Mouse (Mus musculus): Measurements from ENCODE around the gene Map6. TPM values are rescaled to one million over a fixed set of nuclear protein-coding genes. Genes with fewer than 3 reads are reported as not detected.

Gene Map6
- polyA plus RNA-seq, 1 experiment: 0.12 TPM

DNA sequence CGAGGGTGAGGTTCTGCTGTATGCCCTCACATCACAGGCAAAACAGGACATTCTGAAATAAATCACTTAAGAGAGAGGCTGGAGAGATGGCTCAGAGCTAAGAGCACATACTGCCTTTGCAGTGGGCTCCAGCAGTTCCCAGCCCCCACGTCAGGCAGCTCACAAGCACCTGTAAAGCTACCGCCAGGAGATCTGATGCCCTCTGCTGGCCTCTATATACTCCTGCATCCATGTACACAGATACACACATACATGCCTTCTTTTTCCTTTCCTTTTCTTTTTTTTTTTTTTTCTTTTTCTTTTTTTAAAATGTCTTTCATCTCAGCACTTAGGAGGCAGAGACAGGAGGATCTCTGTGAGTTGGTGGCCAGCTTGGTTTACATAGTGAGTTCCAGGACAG is 5.3 kb upstream of the Map6 start:
- peaks cover 4% of the 10 kb centered on the region for H3K9me3 ChIP-seq
- no peaks in the 10 kb centered on the region for H3K36me3 ChIP-seq (replicated peaks; ENCODE audit: low read length)
- H3K4me1 ChIP-seq: no peaks in the 10 kb centered on the region
- H3K4me3 ChIP-seq (replicated peaks): no peak overlapping the region
- H3K27me3 ChIP-seq (replicated peaks): peaks cover 68% of the 10 kb centered on the region
- TF ChIP-seq FLI1 (IDR thresholded peaks at IDR 0.05; ENCODE audit: low read length) (no peak), GATA1 (IDR thresholded peaks at IDR 0.05; ENCODE audit: borderline replicate concordance, low read length) (no peak)

DNA sequence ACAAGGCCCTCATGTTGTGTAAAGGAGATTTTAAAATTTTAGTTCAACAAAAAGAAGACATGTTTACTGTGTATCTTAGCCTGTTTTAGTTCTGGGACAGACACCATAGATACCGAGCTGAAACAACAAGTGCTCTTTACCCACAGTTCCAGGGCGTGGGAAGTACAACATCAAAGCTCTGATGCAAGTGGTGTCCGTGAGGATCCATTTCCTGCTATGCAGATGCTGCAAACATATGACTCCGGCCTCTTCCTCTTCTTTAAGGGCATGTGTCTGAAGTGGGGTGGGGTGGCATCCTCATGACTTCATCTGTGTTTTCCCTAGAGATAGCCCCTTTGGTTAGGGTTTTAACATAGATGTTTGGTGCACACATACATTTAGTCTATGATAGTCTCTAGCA is 3.7 kb upstream of the Map6 start:
- Histone ChIP-seq H3K4me1 (peaks cover 14% of the 10 kb centered on the region), H3K4me3 (replicated peaks) (no peak overlapping the region), H3K9me3 (peaks cover 4% of the 10 kb centered on the region), H3K27me3 (replicated peaks) (peaks cover 78% of the 10 kb centered on the region), H3K36me3 (replicated peaks; ENCODE audit: low read length) (no peaks in the 10 kb centered on the region)
- TF ChIP-seq FLI1 (IDR thresholded peaks at IDR 0.05; ENCODE audit: low read length): no peak
- no peak for TF ChIP-seq GATA1 (IDR thresholded peaks at IDR 0.05; ENCODE audit: borderline replicate concordance, low read length)

DNA sequence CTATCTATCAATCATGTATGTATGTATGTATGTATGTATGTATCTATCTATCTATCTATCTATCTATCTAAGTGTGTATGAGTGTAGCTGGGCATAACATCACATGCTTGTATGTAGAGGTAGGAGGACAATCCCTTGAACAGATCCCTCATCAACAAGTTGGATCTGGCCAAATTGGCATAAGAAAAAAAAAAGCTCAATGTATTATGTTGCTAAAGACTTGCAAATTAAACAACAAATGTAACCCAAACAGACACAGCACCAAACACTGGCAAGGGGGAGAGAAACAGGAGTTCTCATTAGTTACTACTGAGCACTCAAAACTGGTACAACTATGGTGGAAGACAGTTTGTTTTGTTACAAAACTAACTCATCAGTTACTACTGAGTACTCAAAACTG is 2.6 kb upstream of the Map6 start:
- Histone ChIP-seq H3K4me3 (replicated peaks) (no peak overlapping the region), H3K36me3 (replicated peaks; ENCODE audit: low read length) (no peaks in the 10 kb centered on the region), H3K4me1 (peaks cover 24% of the 10 kb centered on the region), H3K9me3 (peaks cover 4% of the 10 kb centered on the region), H3K27me3 (replicated peaks) (peaks cover 83% of the 10 kb centered on the region)
- TF ChIP-seq GATA1 (IDR thresholded peaks at IDR 0.05; ENCODE audit: borderline replicate concordance, low read length): no peak
- no peak for TF ChIP-seq FLI1 (IDR thresholded peaks at IDR 0.05; ENCODE audit: low read length)

DNA sequence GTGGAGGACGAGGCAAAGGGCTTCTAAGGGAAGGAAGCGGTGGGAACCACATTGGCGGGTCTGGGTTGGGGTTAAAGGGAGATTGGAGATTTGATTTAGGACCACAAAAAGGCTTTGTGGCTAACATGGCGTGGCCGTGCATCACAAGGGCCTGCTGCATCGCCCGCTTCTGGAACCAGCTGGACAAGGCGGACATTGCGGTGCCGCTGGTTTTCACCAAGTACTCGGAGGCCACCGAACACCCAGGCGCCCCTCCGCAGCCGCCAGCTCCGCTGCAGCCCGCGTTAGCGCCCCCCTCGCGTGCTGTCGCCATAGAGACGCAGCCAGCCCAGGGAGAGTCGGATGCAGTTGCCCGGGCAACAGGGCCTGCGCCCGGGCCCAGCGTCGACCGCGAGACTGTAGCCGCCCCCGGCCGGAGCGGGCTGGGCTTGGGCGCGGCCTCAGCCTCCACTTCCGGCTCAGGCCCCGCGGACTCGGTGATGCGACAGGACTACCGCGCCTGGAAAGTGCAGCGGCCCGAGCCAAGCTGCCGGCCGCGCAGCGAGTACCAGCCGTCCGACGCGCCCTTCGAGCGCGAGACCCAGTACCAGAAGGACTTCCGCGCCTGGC is 754 bp downstream of the Map6 start:
- Histone ChIP-seq H3K36me3 (replicated peaks; ENCODE audit: low read length) (no peaks in the 10 kb centered on the region), H3K9me3 (no peaks in the 10 kb centered on the region), H3K4me3 (replicated peaks) (peak overlapping the region; percentile 69), H3K4me1 (peaks cover 24% of the 10 kb centered on the region), H3K27me3 (replicated peaks) (peaks cover 89% of the 10 kb centered on the region)
- TF ChIP-seq FLI1 (IDR thresholded peaks at IDR 0.05; ENCODE audit: low read length) (no peak), GATA1 (IDR thresholded peaks at IDR 0.05; ENCODE audit: borderline replicate concordance, low read length) (no peak)

DNA sequence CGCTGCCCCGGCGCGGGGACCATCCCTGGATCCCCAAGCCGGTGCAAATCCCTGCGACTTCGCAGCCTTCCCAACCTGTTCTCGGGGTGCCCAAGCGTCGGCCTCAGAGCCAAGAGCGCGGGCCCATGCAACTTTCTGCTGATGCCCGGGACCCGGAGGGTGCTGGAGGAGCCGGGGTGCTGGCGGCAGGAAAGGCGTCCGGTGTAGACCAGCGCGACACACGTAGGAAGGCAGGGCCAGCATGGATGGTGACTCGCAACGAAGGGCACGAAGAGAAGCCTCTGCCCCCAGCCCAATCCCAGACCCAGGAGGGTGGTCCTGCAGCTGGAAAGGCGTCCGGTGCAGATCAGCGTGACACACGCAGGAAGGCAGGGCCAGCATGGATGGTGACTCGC is 1.3 kb downstream of the Map6 start:
- Histone ChIP-seq H3K4me1 (peaks cover 24% of the 10 kb centered on the region), H3K27me3 (replicated peaks) (peaks cover 90% of the 10 kb centered on the region), H3K9me3 (no peaks in the 10 kb centered on the region), H3K36me3 (replicated peaks; ENCODE audit: low read length) (no peaks in the 10 kb centered on the region), H3K4me3 (replicated peaks) (peak overlapping the region; percentile 69)
- no peak for TF ChIP-seq GATA1 (IDR thresholded peaks at IDR 0.05; ENCODE audit: borderline replicate concordance, low read length)
- no peak for TF ChIP-seq FLI1 (IDR thresholded peaks at IDR 0.05; ENCODE audit: low read length)

DNA sequence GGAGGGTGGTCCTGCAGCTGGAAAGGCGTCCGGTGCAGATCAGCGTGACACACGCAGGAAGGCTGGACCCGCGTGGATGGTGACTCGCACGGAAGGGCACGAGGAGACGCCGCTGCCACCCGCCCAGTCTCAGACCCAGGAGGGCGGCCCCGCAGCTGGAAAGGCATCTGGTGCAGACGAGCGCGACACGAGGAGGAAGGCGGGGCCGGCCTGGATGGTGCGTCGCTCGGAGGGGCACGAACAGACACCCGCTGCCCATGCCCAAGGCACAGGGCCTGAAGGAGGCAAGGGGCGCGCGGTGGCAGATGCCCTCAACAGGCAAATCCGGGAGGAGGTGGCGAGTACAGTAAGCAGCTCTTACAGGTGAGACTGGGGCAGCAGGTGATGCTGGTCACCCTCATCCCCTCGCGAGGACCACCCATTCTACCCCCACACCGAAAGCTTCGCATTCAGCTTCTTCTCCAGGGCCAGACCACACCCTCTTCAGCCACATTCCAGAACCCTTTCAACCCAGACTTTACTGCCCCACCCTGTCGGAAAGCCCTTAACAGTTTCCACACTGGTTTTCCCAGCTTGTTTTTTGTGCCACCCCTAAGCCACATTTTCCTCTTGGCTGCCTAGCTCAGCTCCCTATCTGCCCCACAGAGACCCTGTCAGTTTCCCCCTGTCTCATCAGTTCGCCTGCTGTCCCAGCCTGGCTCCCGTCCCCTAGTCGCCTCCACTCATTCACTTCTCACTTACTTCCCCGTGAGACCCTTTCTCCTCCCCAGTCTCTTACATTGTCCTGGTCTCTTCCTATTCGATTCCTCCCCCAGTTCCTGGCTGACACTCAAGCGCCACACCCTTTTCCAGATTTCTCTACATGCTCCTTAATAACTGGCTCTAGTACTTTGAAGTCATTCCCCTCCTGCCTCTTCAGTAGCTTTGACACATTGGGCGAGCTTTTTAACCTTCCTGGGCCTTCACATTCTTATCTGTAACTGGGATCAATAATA is 2.0 kb downstream of the Map6 start:
- peaks cover 91% of the 10 kb centered on the region for H3K27me3 ChIP-seq (replicated peaks)
- no peak for TF ChIP-seq FLI1 (IDR thresholded peaks at IDR 0.05; ENCODE audit: low read length)
- TF ChIP-seq GATA1 (IDR thresholded peaks at IDR 0.05; ENCODE audit: borderline replicate concordance, low read length): no peak
- H3K9me3 ChIP-seq: no peaks in the 10 kb centered on the region
- peaks cover 24% of the 10 kb centered on the region for H3K4me1 ChIP-seq
- no peaks in the 10 kb centered on the region for H3K36me3 ChIP-seq (replicated peaks; ENCODE audit: low read length)
- H3K4me3 ChIP-seq (replicated peaks): peak overlapping the region; percentile 65

DNA sequence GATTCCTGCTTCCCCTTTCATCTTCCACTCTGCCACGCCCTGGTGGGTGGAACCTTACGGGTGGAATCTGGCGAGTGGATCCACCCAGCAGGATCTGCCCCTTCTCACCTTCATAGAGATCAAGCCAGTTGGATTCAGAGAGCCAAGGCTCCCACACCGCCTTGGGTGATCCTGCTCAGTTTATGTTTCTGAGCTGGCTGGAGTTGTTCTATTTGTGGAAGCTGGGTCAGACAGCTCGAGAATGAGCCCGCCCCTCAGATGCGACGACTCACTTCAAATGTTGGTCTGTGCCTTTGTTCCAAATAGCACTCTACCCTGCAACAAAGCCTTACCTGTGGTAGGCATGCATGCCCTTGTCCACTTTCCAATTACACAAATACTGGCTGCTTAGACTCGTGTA is 4.4 kb downstream of the Map6 start:
- Histone ChIP-seq H3K4me1 (peaks cover 24% of the 10 kb centered on the region), H3K4me3 (replicated peaks) (no peak overlapping the region), H3K36me3 (replicated peaks; ENCODE audit: low read length) (no peaks in the 10 kb centered on the region), H3K27me3 (replicated peaks) (peaks cover 86% of the 10 kb centered on the region), H3K9me3 (no peaks in the 10 kb centered on the region)
- no peak for TF ChIP-seq GATA1 (IDR thresholded peaks at IDR 0.05; ENCODE audit: borderline replicate concordance, low read length)
- TF ChIP-seq FLI1 (IDR thresholded peaks at IDR 0.05; ENCODE audit: low read length): no peak

DNA sequence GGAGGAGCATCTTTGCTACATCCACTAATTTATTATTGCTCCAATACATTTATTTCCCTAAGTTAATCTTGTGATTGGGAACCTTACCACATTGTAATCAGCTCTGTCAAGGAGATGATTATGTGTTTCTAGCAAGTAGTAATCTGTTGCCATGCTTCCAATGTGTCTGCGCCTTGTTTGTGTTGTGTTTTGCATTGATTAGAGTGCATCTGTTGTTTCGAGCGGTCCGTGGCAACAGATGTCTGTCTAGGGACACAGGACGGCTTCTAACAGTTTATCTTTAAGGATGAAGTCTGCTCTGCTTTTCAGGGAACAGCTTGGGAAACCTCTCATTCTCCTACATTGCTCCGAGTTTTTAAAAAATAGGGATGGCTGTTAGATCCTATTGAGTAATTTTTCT is 7.9 kb downstream of the Map6 start:
- H3K4me3 ChIP-seq (replicated peaks): no peak overlapping the region
- TF ChIP-seq GATA1 (IDR thresholded peaks at IDR 0.05; ENCODE audit: borderline replicate concordance, low read length) (no peak), FLI1 (IDR thresholded peaks at IDR 0.05; ENCODE audit: low read length) (no peak)
- H3K9me3 ChIP-seq: no peaks in the 10 kb centered on the region
- no peaks in the 10 kb centered on the region for H3K36me3 ChIP-seq (replicated peaks; ENCODE audit: low read length)
- H3K4me1 ChIP-seq: peaks cover 7% of the 10 kb centered on the region
- H3K27me3 ChIP-seq (replicated peaks): peaks cover 85% of the 10 kb centered on the region

DNA sequence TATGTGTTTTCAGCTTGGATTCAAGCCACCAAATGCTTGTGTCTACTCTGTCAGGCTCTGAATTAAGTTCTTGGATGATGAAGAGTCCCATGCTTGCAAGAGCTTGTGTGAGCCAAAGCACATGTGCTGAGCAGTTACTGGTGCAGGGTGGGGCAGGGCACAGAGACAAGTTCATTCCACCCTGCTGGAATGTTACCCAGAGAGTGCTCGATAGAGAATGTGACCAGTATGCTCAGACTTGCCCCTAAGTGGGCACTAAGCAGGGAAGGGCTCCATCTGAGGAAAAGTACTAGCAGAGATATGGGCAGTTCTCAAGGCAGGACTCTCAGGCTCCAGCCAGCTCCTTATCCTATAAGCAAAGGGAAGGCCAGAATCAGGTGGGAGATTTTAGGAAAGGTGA is 9.4 kb downstream of the Map6 start:
- Histone ChIP-seq H3K27me3 (replicated peaks) (peaks cover 81% of the 10 kb centered on the region), H3K4me3 (replicated peaks) (no peak overlapping the region), H3K9me3 (no peaks in the 10 kb centered on the region), H3K36me3 (replicated peaks; ENCODE audit: low read length) (no peaks in the 10 kb centered on the region), H3K4me1 (peaks cover 7% of the 10 kb centered on the region)
- no peak for TF ChIP-seq FLI1 (IDR thresholded peaks at IDR 0.05; ENCODE audit: low read length)
- no peak for TF ChIP-seq GATA1 (IDR thresholded peaks at IDR 0.05; ENCODE audit: borderline replicate concordance, low read length)

DNA sequence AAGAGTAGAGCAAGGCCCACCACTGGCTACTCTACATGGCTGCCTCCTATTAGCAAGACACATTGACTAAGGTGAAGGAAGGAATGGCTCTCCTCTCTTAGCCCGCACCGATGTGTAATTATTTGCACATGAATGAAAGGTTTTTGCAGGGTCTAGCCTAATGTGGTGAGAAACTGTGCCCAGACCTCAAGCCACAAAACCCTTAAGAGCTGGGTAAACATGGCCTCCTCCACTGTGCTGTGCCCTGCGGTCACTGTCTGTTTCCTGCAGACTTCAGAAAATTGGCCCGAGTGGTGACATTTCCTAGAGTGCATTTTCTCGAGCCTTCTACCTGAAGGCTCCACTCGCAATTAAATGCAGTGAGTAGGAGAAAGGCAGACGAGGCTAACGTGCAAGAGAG is 11.1 kb downstream of the Map6 start:
- Histone ChIP-seq H3K4me1 (peaks cover 7% of the 10 kb centered on the region), H3K36me3 (replicated peaks; ENCODE audit: low read length) (no peaks in the 10 kb centered on the region), H3K4me3 (replicated peaks) (peak overlapping the region; percentile 17), H3K27me3 (replicated peaks) (peaks cover 78% of the 10 kb centered on the region), H3K9me3 (no peaks in the 10 kb centered on the region)
- TF ChIP-seq GATA1 (IDR thresholded peaks at IDR 0.05; ENCODE audit: borderline replicate concordance, low read length) (no peak), FLI1 (IDR thresholded peaks at IDR 0.05; ENCODE audit: low read length) (no peak)

Data from megakaryocyte, embryonic 14.5 days (primary cell).